16 mouse cellular contexts compared by ENCODE assay signal in the genomic region with DNA sequence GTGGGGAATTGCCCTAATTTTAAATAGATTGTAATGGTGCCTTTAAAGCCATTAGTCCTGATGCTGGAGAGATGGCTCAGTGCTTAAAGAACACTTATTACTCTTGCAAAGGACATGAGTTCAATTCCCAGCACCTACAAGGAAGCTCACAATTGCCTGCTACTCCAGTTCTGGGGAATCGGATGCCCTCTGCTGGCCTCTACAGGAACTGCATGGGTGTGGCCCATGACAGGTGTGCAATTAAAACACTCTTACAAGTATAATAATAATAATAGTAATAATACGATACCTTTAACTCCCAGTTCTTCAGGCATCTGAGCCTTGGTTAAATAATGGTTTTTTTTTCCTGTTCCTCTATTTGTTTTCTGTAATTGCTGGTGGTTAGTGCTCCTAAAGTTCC. TPM values are rescaled to one million over a fixed set of nuclear protein-coding genes. Genes with fewer than 3 reads are reported as not detected.
DNase-seq lines count a peak whose midpoint lies in the region; ATAC-seq and TF ChIP-seq lines count a peak whose summit lies in the region.
"Had no signal": no experiment of that assay in that cellular context is flagged by ENCODE, and none has a peak within 500 bp of the region (broad histone marks: within the 10 kb centered on the region; RNA-seq: fewer than 3 reads in every experiment).

No protein-coding gene starts in this region.

- no peak for TF ChIP-seq POLR2A in brain, embryonic 14.5 days (IDR thresholded peaks at IDR 0.05; ENCODE audit: borderline replicate concordance, extremely low read depth, insufficient read depth, insufficient read length, poor library complexity, severe bottlenecking)

- DNase-seq in heart, postnatal 0 days (ENCODE audit: low spot score): no peak
- no peak for DNase-seq in heart, postnatal 36 days
- peak; percentile 7 for DNase-seq in lung, postnatal 14 days
- DNase-seq in lung, postnatal 25 days (ENCODE audit: low spot score): no peak
- no peak for DNase-seq in brain, embryonic 14.5 days (ENCODE audit: low read depth)
- peak; percentile 8 for DNase-seq in thymus, postnatal 25 days
- DNase-seq in left cerebral cortex, postnatal 14 days (ENCODE audit: low spot score in 2 of 2): no peak
- DNase-seq: gastrocnemius, postnatal 36 days; heart, postnatal 10 days; layer of hippocampus, adult 9-11 months had no signal

- H3K4me1 ChIP-seq in heart, postnatal 0 days (ENCODE audit: control insufficient read depth, insufficient read depth): peaks cover 10% of the 10 kb centered on the region; the same call in 1 of the 2 replicates
- no peaks in the 10 kb centered on the region; the same call in 1 of the 2 replicates for H3K4me1 ChIP-seq in midbrain, embryonic 16.5 days (ENCODE audit: control insufficient read depth, insufficient read depth, low read length)
- H3K4me1 ChIP-seq: intestine, embryonic 15.5 days; limb, embryonic 15.5 days had no signal

- no peaks in the 10 kb centered on the region for H3K27me3 ChIP-seq in heart, postnatal 0 days (ENCODE audit: control insufficient read depth, insufficient read depth, low read length)
- H3K27me3 ChIP-seq in midbrain, embryonic 16.5 days (ENCODE audit: control insufficient read depth, insufficient read depth, low read depth, low read length): no peaks in the 10 kb centered on the region
- H3K27me3 ChIP-seq: intestine, embryonic 15.5 days; limb, embryonic 15.5 days; midbrain, embryonic 13.5 days had no signal

- no peak for TF ChIP-seq EP300 in heart, postnatal 0 days (IDR thresholded peaks at IDR 0.05; ENCODE audit: low read depth)

- H3K9me3 ChIP-seq in heart, postnatal 0 days (replicated peaks; ENCODE audit: control insufficient read depth, low read length): no peaks in the 10 kb centered on the region
- no peaks in the 10 kb centered on the region for H3K9me3 ChIP-seq in midbrain, embryonic 16.5 days (replicated peaks; ENCODE audit: control insufficient read depth, low read length, poor library complexity, severe bottlenecking)
- H3K9me3 ChIP-seq: intestine, embryonic 15.5 days; limb, embryonic 15.5 days; midbrain, embryonic 13.5 days had no signal

- ATAC-seq in heart, postnatal 0 days (ENCODE audit: insufficient read depth, low read depth): no peak
- ATAC-seq in midbrain, embryonic 16.5 days: no peak
- ATAC-seq: intestine, embryonic 15.5 days; midbrain, embryonic 13.5 days had no signal

- intact Hi-C loops in heart, postnatal 36 days (cut with DNase I): no loop called here
- intact Hi-C loops in left cerebral cortex, postnatal 14 days (cut with DNase I): no loop called here

- no peak overlapping the region for H3K4me3 ChIP-seq in heart, postnatal 0 days (ENCODE audit: low read depth, low read length)
- no peak overlapping the region for H3K4me3 ChIP-seq in midbrain, embryonic 16.5 days (ENCODE audit: low read depth, low read length)
- H3K4me3 ChIP-seq: erythroblast, embryonic 14.5 days; intestine, embryonic 15.5 days; limb, embryonic 15.5 days; midbrain, embryonic 13.5 days had no signal

- H3K36me3 ChIP-seq in heart, postnatal 0 days (replicated peaks; ENCODE audit: control insufficient read depth, insufficient read depth, low read length): no peaks in the 10 kb centered on the region
- no peaks in the 10 kb centered on the region for H3K36me3 ChIP-seq in midbrain, embryonic 16.5 days (ENCODE audit: control insufficient read depth, insufficient read depth, low read length)
- H3K36me3 ChIP-seq: midbrain, embryonic 13.5 days had no signal

- no peak overlapping the region for H3K27ac ChIP-seq in heart, postnatal 0 days (ENCODE audit: low read depth)
- H3K27ac ChIP-seq in midbrain, embryonic 16.5 days (ENCODE audit: low read length): no peak overlapping the region
- H3K27ac ChIP-seq: intestine, embryonic 15.5 days; limb, embryonic 15.5 days; midbrain, embryonic 13.5 days had no signal

- H3K9ac ChIP-seq in heart, postnatal 0 days (replicated peaks; ENCODE audit: low read depth, low read length): no peak overlapping the region
- H3K9ac ChIP-seq in midbrain, embryonic 16.5 days (ENCODE audit: low read depth, low read length): no peak overlapping the region
- H3K9ac ChIP-seq: intestine, embryonic 15.5 days; limb, embryonic 15.5 days; midbrain, embryonic 13.5 days had no signal

- H3K4me2 ChIP-seq in heart, postnatal 0 days (ENCODE audit: low read depth, low read length): no peak overlapping the region
- H3K4me2 ChIP-seq in midbrain, embryonic 16.5 days (ENCODE audit: low read length): no peak overlapping the region
- H3K4me2 ChIP-seq: intestine, embryonic 15.5 days; limb, embryonic 15.5 days; midbrain, embryonic 13.5 days had no signal

- TF ChIP-seq CTCF in heart, postnatal 0 days (IDR thresholded peaks at IDR 0.05; ENCODE audit: low read depth): peak; percentile 19; the same call in 1 of the 2 replicates
- TF ChIP-seq CTCF in brain, embryonic 14.5 days (IDR thresholded peaks at IDR 0.05; ENCODE audit: borderline replicate concordance, extremely low read depth, insufficient read depth, insufficient read length): peak; percentile 35; the same call in 1 of the 2 replicates

- WGBS in heart, postnatal 0 days: 95% methylated on average over 2 of the region's 2 CpGs
- WGBS in midbrain, embryonic 16.5 days: 94% methylated on average over 2 of the region's 2 CpGs

RNA-seq across cellular contexts. Expression of a gene that starts 31.2 kb away (rescaled TPM):
- 20.3 and 22.1 TPM in 2 replicates for total RNA-seq in heart, postnatal 0 days (2014; rRNA removed; ENCODE audit: low replicate concordance)
- 6.3 and 6.9 TPM in 2 replicates for polyA plus RNA-seq in heart, postnatal 0 days (2015; fragmentation: Nextera tagmentation; extraction: Ambion mirVana)
- total RNA-seq in heart, postnatal 36 days (2021): 10 to 100 TPM in 1 of 2 experiments, 1 to 10 TPM in 1; 7.3 to 10.4 TPM
- polyA plus RNA-seq in brain, embryonic 14.5 days (2012; rRNA removed): 16.7 and 27.0 TPM in 2 replicates
- 10 to 100 TPM; 66.4 to 70.3 TPM for total RNA-seq in left cerebral cortex, postnatal 14 days (2021)
- polyA plus RNA-seq in midbrain, embryonic 16.5 days (2015; fragmentation: Nextera tagmentation; extraction: Ambion mirVana): 21.0 and 21.3 TPM in 2 replicates
- total RNA-seq: common myeloid progenitor, adult 5-6 weeks had no signal

Comparison
In these comparisons a context has a peak if more than half of its experiments do, and no peak if none do; other contexts are left out.
1. DNase-seq: peak in lung, postnatal 14 days (single experiment) and thymus, postnatal 25 days (single experiment); none in heart, postnatal 0 days (single experiment), heart, postnatal 36 days (0 of 2), lung, postnatal 25 days (single experiment), brain, embryonic 14.5 days (single experiment) and left cerebral cortex, postnatal 14 days (0 of 2).